Comparison of ENCODE assay signal across 9 mouse cellular contexts in the genomic region with DNA sequence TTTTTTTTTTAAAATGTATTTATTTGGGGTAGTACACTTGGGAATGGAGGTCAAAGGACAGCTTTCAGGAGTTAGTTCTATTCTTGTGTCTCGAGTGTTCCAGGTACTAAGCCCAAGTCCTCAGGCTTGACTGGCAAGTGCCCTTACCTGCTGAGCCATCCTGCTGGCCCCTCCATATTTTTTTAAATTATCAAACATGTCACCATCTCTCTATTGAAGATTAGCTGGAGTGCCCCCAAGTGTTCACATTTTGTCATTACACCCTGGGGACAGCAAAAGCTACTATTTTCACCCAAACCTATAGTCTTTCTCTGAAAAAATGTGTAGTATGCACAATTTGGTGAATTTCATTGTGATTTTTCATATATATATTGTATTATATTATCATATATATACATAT. TPM values are rescaled to one million over a fixed set of nuclear protein-coding genes. Genes with fewer than 3 reads are reported as not detected.
A peak's percentile ranks its signal among the peaks of the same experiment; 100 is the strongest.
DNase-seq lines count a peak whose midpoint lies in the region; ATAC-seq lines count a peak whose summit lies in the region.
"Had no signal": no experiment of that assay in that cellular context is flagged by ENCODE, and none has a peak within 500 bp of the region (broad histone marks: within the 10 kb centered on the region; RNA-seq: fewer than 3 reads in every experiment).

No protein-coding gene starts in this region.

- H3K9ac ChIP-seq in midbrain, embryonic 11.5 days (ENCODE audit: low read length), result no peak overlapping the region
- no peak overlapping the region for H3K9ac ChIP-seq in midbrain, embryonic 15.5 days
- no peak overlapping the region for H3K9ac ChIP-seq in forebrain, embryonic 15.5 days (replicated peaks)
- H3K9ac ChIP-seq: forebrain, embryonic 12.5 days had no signal

- H3K27ac ChIP-seq in midbrain, embryonic 11.5 days (ENCODE audit: low read depth, low read length), result no peak overlapping the region
- H3K27ac ChIP-seq in midbrain, embryonic 15.5 days, result no peak overlapping the region
- no peak overlapping the region for H3K27ac ChIP-seq in forebrain, embryonic 15.5 days (replicated peaks)
- H3K27ac ChIP-seq: forebrain, embryonic 12.5 days had no signal

- intact Hi-C loops in gastrocnemius, postnatal 36 days (cut with DNase I), result no loop called here

- DNase-seq in gastrocnemius, postnatal 10 days, result peak; percentile 25
- no peak for DNase-seq in gastrocnemius, postnatal 36 days
- peak; percentile 88 for DNase-seq in midbrain, embryonic 11.5 days (ENCODE audit: low spot score, missing footprints)
- peak; percentile 48 for DNase-seq in ZHBTc4 (ENCODE audit: low read depth, low spot score)
- DNase-seq in splenic B cell, adult 2 months (ENCODE audit: low read depth, low spot score), result peak; percentile 64
- no peak for DNase-seq in frontal cortex, adult 2 months (ENCODE audit: extremely low spot score in 1 of 2, low spot score in 1 of 2)

- H3K4me2 ChIP-seq in midbrain, embryonic 11.5 days, result no peak overlapping the region
- no peak overlapping the region for H3K4me2 ChIP-seq in midbrain, embryonic 15.5 days
- no peak overlapping the region for H3K4me2 ChIP-seq in forebrain, embryonic 15.5 days (replicated peaks)
- H3K4me2 ChIP-seq: forebrain, embryonic 12.5 days had no signal

- no peak overlapping the region for H3K4me3 ChIP-seq in midbrain, embryonic 11.5 days (ENCODE audit: low read depth, low read length)
- no peak overlapping the region for H3K4me3 ChIP-seq in midbrain, embryonic 15.5 days
- H3K4me3 ChIP-seq in forebrain, embryonic 15.5 days, result no peak overlapping the region
- H3K4me3 ChIP-seq: forebrain, embryonic 12.5 days had no signal

- H3K9me3 ChIP-seq in midbrain, embryonic 11.5 days (ENCODE audit: control insufficient read depth, low read length), result no peaks in the 10 kb centered on the region
- no peaks in the 10 kb centered on the region for H3K9me3 ChIP-seq in midbrain, embryonic 15.5 days
- no peaks in the 10 kb centered on the region for H3K9me3 ChIP-seq in forebrain, embryonic 15.5 days
- H3K9me3 ChIP-seq: forebrain, embryonic 12.5 days had no signal

- no peaks in the 10 kb centered on the region for H3K4me1 ChIP-seq in midbrain, embryonic 11.5 days (ENCODE audit: control insufficient read depth, insufficient read depth, low read length)
- no peaks in the 10 kb centered on the region for H3K4me1 ChIP-seq in midbrain, embryonic 15.5 days
- H3K4me1 ChIP-seq in forebrain, embryonic 15.5 days, result no peaks in the 10 kb centered on the region
- H3K4me1 ChIP-seq: forebrain, embryonic 12.5 days had no signal

- no peaks in the 10 kb centered on the region for H3K36me3 ChIP-seq in midbrain, embryonic 11.5 days (ENCODE audit: control insufficient read depth, insufficient read depth, low read length)
- H3K36me3 ChIP-seq in midbrain, embryonic 15.5 days (replicated peaks), result no peaks in the 10 kb centered on the region
- no peaks in the 10 kb centered on the region for H3K36me3 ChIP-seq in splenic B cell, adult 2 months (ENCODE audit: control insufficient read depth, insufficient read depth, low read length, poor library complexity, severe bottlenecking)
- no peaks in the 10 kb centered on the region for H3K36me3 ChIP-seq in forebrain, embryonic 15.5 days
- H3K36me3 ChIP-seq: forebrain, embryonic 12.5 days had no signal

- ATAC-seq in midbrain, embryonic 11.5 days (ENCODE audit: low FRiP score), result no peak
- ATAC-seq in midbrain, embryonic 15.5 days (replicated peaks), result no peak
- no peak for ATAC-seq in forebrain, embryonic 15.5 days (replicated peaks)

- no peaks in the 10 kb centered on the region for H3K27me3 ChIP-seq in midbrain, embryonic 11.5 days (ENCODE audit: control insufficient read depth, insufficient read depth, low read length)
- H3K27me3 ChIP-seq in midbrain, embryonic 15.5 days (replicated peaks), result no peaks in the 10 kb centered on the region
- H3K27me3 ChIP-seq in splenic B cell, adult 2 months (ENCODE audit: control insufficient read depth, insufficient read depth, low read length, poor library complexity, severe bottlenecking), result no peaks in the 10 kb centered on the region
- no peaks in the 10 kb centered on the region for H3K27me3 ChIP-seq in forebrain, embryonic 15.5 days

- WGBS in midbrain, embryonic 11.5 days, result 74% methylated on average over 1 of the region's 1 CpGs
- WGBS in midbrain, embryonic 15.5 days, result 75% methylated on average over 1 of the region's 1 CpGs
- 77% methylated on average over 1 of the region's 1 CpGs for WGBS in forebrain, embryonic 15.5 days

RNA-seq across cellular contexts. Expression of gene Ttpal, which starts 10.0 kb away (rescaled TPM):
- total RNA-seq in gastrocnemius, postnatal 10 days (2021), result 10 to 100 TPM in 1 of 2 experiments, 1 to 10 TPM in 1; 7.6 to 13.8 TPM
- total RNA-seq in gastrocnemius, postnatal 36 days (2021), result 1 to 10 TPM; 4.3 to 4.8 TPM
- polyA plus RNA-seq in midbrain, embryonic 11.5 days (2014; fragmentation: Nextera tagmentation; extraction: Ambion mirVana), result 39.9 and 44.5 TPM in 2 replicates
- polyA plus RNA-seq in midbrain, embryonic 15.5 days (2015; fragmentation: Nextera tagmentation; extraction: Ambion mirVana), result 47.1 and 50.2 TPM in 2 replicates
- 44.2 and 47.2 TPM in 2 replicates for polyA plus RNA-seq in frontal cortex, adult 2 months (2012; rRNA removed)
- polyA plus RNA-seq in forebrain, embryonic 15.5 days (2015; fragmentation: Nextera tagmentation; extraction: Ambion mirVana), result 43.3 and 44.4 TPM in 2 replicates

RNA-seq across cellular contexts. Expression of gene Serinc3, which starts 52.8 kb away (rescaled TPM):
- 100 to 1,000 TPM; 141 to 145 TPM for total RNA-seq in gastrocnemius, postnatal 10 days (2021)
- 100 to 1,000 TPM; 101 to 136 TPM for total RNA-seq in gastrocnemius, postnatal 36 days (2021)
- polyA plus RNA-seq in midbrain, embryonic 11.5 days (2014; fragmentation: Nextera tagmentation; extraction: Ambion mirVana), result 35.0 and 38.8 TPM in 2 replicates
- polyA plus RNA-seq in midbrain, embryonic 15.5 days (2015; fragmentation: Nextera tagmentation; extraction: Ambion mirVana), result 33.0 and 35.9 TPM in 2 replicates
- 167 and 199 TPM in 2 replicates for polyA plus RNA-seq in frontal cortex, adult 2 months (2012; rRNA removed)
- 27.9 and 28.8 TPM in 2 replicates for polyA plus RNA-seq in forebrain, embryonic 15.5 days (2015; fragmentation: Nextera tagmentation; extraction: Ambion mirVana)

Comparison
In these comparisons a context has a peak if more than half of its experiments do, and no peak if none do; other contexts are left out.
1. DNase-seq: peak in gastrocnemius, postnatal 10 days (single experiment), midbrain, embryonic 11.5 days (single experiment), ZHBTc4 (single experiment) and splenic B cell, adult 2 months (single experiment); none in gastrocnemius, postnatal 36 days (0 of 2) and frontal cortex, adult 2 months (0 of 2).